Comparison of ENCODE assay signal across 9 mouse cellular contexts in the genomic region with DNA sequence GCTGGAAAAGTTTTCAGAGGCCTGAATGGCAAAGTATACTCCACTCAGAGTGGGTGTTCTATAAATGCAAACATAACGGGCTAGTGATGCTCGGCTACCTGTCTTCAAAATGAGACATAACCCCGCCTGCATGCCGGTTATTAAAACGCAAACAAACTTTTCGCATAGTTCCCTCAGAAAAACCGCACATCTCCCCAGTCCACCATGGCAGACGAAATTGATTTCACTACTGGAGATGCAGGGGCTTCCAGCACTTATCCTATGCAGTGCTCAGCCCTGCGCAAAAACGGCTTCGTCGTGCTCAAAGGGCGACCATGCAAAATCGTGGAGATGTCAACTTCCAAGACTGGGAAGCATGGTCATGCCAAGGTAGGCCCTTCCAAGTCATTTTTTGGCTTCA. TPM values are rescaled to one million over a fixed set of nuclear protein-coding genes. Genes with fewer than 3 reads are reported as not detected.
DNase-seq lines count a peak whose midpoint lies in the region; ATAC-seq lines count a peak whose summit lies in the region.
"Had no signal": no experiment of that assay in that cellular context is flagged by ENCODE, and none has a peak within 500 bp of the region (broad histone marks: within the 10 kb centered on the region; RNA-seq: fewer than 3 reads in every experiment).

No protein-coding gene starts in this region.

- H3K27ac ChIP-seq in lung, embryonic 15.5 days: no peak overlapping the region
- no peak overlapping the region for H3K27ac ChIP-seq in limb, embryonic 12.5 days

- peak overlapping the region; percentile 99 for H3K4me2 ChIP-seq in lung, embryonic 15.5 days
- H3K4me2 ChIP-seq in limb, embryonic 12.5 days: peak overlapping the region; percentile 93

- H3K27me3 ChIP-seq in lung, embryonic 15.5 days: no peaks in the 10 kb centered on the region
- H3K27me3 ChIP-seq in limb, embryonic 12.5 days: no peaks in the 10 kb centered on the region
- H3K27me3 ChIP-seq in splenic B cell, adult 2 months (ENCODE audit: control insufficient read depth, insufficient read depth, low read length, poor library complexity, severe bottlenecking): no peaks in the 10 kb centered on the region; the same call in 1 of the 2 replicates

- H3K9me3 ChIP-seq in lung, embryonic 15.5 days: no peaks in the 10 kb centered on the region
- H3K9me3 ChIP-seq in limb, embryonic 12.5 days: no peaks in the 10 kb centered on the region

- WGBS in lung, embryonic 15.5 days: 20% methylated on average over 14 of the region's 14 CpGs
- WGBS in limb, embryonic 12.5 days: 16% methylated on average over 14 of the region's 14 CpGs

- no peaks in the 10 kb centered on the region for H3K36me3 ChIP-seq in lung, embryonic 15.5 days
- no peaks in the 10 kb centered on the region for H3K36me3 ChIP-seq in limb, embryonic 12.5 days
- no peaks in the 10 kb centered on the region for H3K36me3 ChIP-seq in splenic B cell, adult 2 months (ENCODE audit: control insufficient read depth, insufficient read depth, low read length, poor library complexity, severe bottlenecking)

- H3K4me3 ChIP-seq in lung, embryonic 15.5 days: peak overlapping the region; percentile 73
- H3K4me3 ChIP-seq in limb, embryonic 12.5 days (replicated peaks): peak overlapping the region; percentile 82

- DNase-seq in lung, postnatal 25 days (ENCODE audit: low spot score): no peak
- peak; percentile 4 for DNase-seq in splenic B cell, adult 2 months (ENCODE audit: low read depth, low spot score)
- no peak for DNase-seq in T-cell, adult 2 months (ENCODE audit: low spot score)
- no peak for DNase-seq in layer of hippocampus, postnatal 10 days (ENCODE audit: low spot score in 2 of 2)
- DNase-seq in cerebellum, adult 9-11 months: no peak
- DNase-seq: retina, postnatal 1 day had no signal

- ATAC-seq in lung, embryonic 15.5 days (ENCODE audit: borderline replicate concordance, extremely low read depth, low FRiP score, low TSS enrichment): no peak
- 0 out of 2 replicates have a peak, but pooled peaks have one; percentile 1 for ATAC-seq in erythroblast, adult 5-6 weeks (replicated peaks; ENCODE audit: low FRiP score, poor library complexity, severe bottlenecking)
- no peak; the same call in 1 of the 2 replicates for ATAC-seq in limb, embryonic 12.5 days (ENCODE audit: insufficient number of reproducible peaks, insufficient read depth, low FRiP score, low TSS enrichment, low read depth)

- peaks cover 10% of the 10 kb centered on the region; the same call in 1 of the 2 replicates for H3K4me1 ChIP-seq in lung, embryonic 15.5 days
- peaks cover 5% of the 10 kb centered on the region for H3K4me1 ChIP-seq in limb, embryonic 12.5 days (replicated peaks)

- H3K9ac ChIP-seq in lung, embryonic 15.5 days: peak overlapping the region; percentile 69
- H3K9ac ChIP-seq in limb, embryonic 12.5 days (replicated peaks): peak overlapping the region; percentile 83

RNA-seq across cellular contexts. Expression of gene Eif5a2, which starts 0.8 kb away (rescaled TPM):
- 9.5 and 10.0 TPM in 2 replicates for polyA plus RNA-seq in lung, embryonic 15.5 days (2015; fragmentation: Nextera tagmentation; extraction: Ambion mirVana)
- total RNA-seq in erythroblast, adult 5-6 weeks (2015; ENCODE audit: low replicate concordance): 3.5 and 6.3 TPM in 2 replicates
- total RNA-seq in erythroblast, adult 5-6 weeks (2017; ENCODE audit: low replicate concordance): 7.1 and 7.7 TPM in 2 replicates
- polyA plus RNA-seq in limb, embryonic 12.5 days (2016; fragmentation: Nextera tagmentation; extraction: Ambion mirVana): 10.7 and 12.3 TPM in 2 replicates
- total RNA-seq in layer of hippocampus, postnatal 10 days (2021): 10 to 100 TPM; 17.8 to 19.3 TPM

RNA-seq across cellular contexts. Expression of gene Rpl22l1, which starts 23.4 kb away (rescaled TPM):
- 351 and 383 TPM in 2 replicates for polyA plus RNA-seq in lung, embryonic 15.5 days (2015; fragmentation: Nextera tagmentation; extraction: Ambion mirVana)
- 204 and 221 TPM in 2 replicates for total RNA-seq in erythroblast, adult 5-6 weeks (2015; ENCODE audit: low replicate concordance)
- 28.6 and 67.2 TPM in 2 replicates for total RNA-seq in erythroblast, adult 5-6 weeks (2017; ENCODE audit: low replicate concordance)
- 480 and 481 TPM in 2 replicates for polyA plus RNA-seq in limb, embryonic 12.5 days (2016; fragmentation: Nextera tagmentation; extraction: Ambion mirVana)
- 100 to 1,000 TPM; 220 to 264 TPM for total RNA-seq in layer of hippocampus, postnatal 10 days (2021)
